Mouse (Mus musculus): ENCODE measurements around the gene Bdkrb1.
A peak's percentile ranks its signal among the peaks of the same experiment; 100 is the strongest.

GRCm38 (mm10) chr12:105583484-105583883 is 19.4 kb upstream of the Bdkrb1 start:
- TF ChIP-seq CTCF (IDR thresholded peaks at IDR 0.05): peak; percentile 16; the same call in 1 of the 2 replicates
- no peak for TF ChIP-seq EP300 (IDR thresholded peaks at IDR 0.05)

All from lung, postnatal 0 days (tissue).